Mouse (Mus musculus) cerebellum, adult (tissue): ENCODE measurements at regions not wholly inside any gene's neighbourhood (a gene's known extent, or its start where the extent isn't known, plus 50 kb on each side); places are given as distances from the start of the nearest gene placed in this dataset.

ENCODE experiments used
- ATAC-seq: cut with Nextera tagmentation; 2 replicates; pipeline ENCODE4 v1.9.2; 2017; ENCODE audit warnings: mild to moderate bottlenecking, moderate library complexity, mixed read lengths; ENCODE audit not compliant: insufficient number of reproducible peaks, low FRiP score, low TSS enrichment

GRCm38 (mm10) chr1:152313480-152313879, 73.0 kb downstream of the Tsen15 start:
- ATAC-seq, result no peak

GRCm38 (mm10) chr1:152305461-152305860, 81.0 kb downstream of the Tsen15 start:
- no peak for ATAC-seq

GRCm38 (mm10) chr1:152304487-152305130, 81.9 kb downstream of the Tsen15 start:
- ATAC-seq, result peak; percentile 93

- ATAC-seq, result no peak
These were observed 85.1 kb downstream of the Tsen15 start for GRCm38 (mm10) chr1:152301355-152301754.

GRCm38 (mm10) chr1:152292196-152292736, 94.2 kb downstream of the Tsen15 start:
- no peak for ATAC-seq

- ATAC-seq, result peak; percentile 74
These were observed 95.7 kb downstream of the Tsen15 start for GRCm38 (mm10) chr1:152290768-152291167.

- peak; percentile 52 for ATAC-seq
These were observed 98.7 kb downstream of the Tsen15 start for GRCm38 (mm10) chr1:152287566-152288490.

- ATAC-seq, result no peak
These were observed 99.8 kb downstream of the Tsen15 start for GRCm38 (mm10) chr1:152286677-152287076.

- ATAC-seq, result no peak
These were observed 104.4 kb downstream of the Tsen15 start for GRCm38 (mm10) chr1:152282106-152282505.

GRCm38 (mm10) chr1:152281201-152281600, 105.3 kb downstream of the Tsen15 start:
- ATAC-seq, result no peak

- ATAC-seq, result no peak
These were observed 106.5 kb downstream of the Tsen15 start for GRCm38 (mm10) chr1:152280014-152280413.

- no peak for ATAC-seq
These were observed 111.5 kb downstream of the Tsen15 start for GRCm38 (mm10) chr1:152275011-152275410.

- ATAC-seq, result no peak
These were observed 113.1 kb downstream of the Tsen15 start for GRCm38 (mm10) chr1:152273430-152273829.

- no peak for ATAC-seq
These were observed 116.4 kb downstream of the Tsen15 start for GRCm38 (mm10) chr1:152269936-152270702.

GRCm38 (mm10) chr1:152266390-152266789, 120.1 kb downstream of the Tsen15 start:
- ATAC-seq, result no peak

- no peak for ATAC-seq
These were observed 121.5 kb downstream of the Tsen15 start for GRCm38 (mm10) chr1:152264981-152265380.

GRCm38 (mm10) chr1:152261472-152261871, 125.0 kb downstream of the Tsen15 start:
- ATAC-seq, result no peak

- ATAC-seq, result no peak
These were observed 125.5 kb downstream of the Tsen15 start for GRCm38 (mm10) chr1:152260950-152261349.

GRCm38 (mm10) chr1:152258258-152258657, 128.2 kb downstream of the Tsen15 start:
- ATAC-seq, result no peak

GRCm38 (mm10) chr1:152253906-152254305, 132.6 kb downstream of the Tsen15 start:
- ATAC-seq, result no peak
